Mouse (Mus musculus) liver, adult 2 months (tissue): ENCODE data around the gene Rho. TPM values are rescaled to one million over a fixed set of nuclear protein-coding genes. Genes with fewer than 3 reads are reported as not detected.

ENCODE experiments used
- DNase-seq: peaks from one replicate; pipeline ENCODE4 v3.0.0-alpha.2; 2011; ENCODE audit warnings: low read depth, low spot score; ENCODE audit errors: extremely low read depth
- H3K27ac ChIP-seq: fragments of 200-500 bp; replicated peaks from 2 replicates; pipeline ENCODE4 v1.5.1; 2012; ENCODE audit warnings: low read depth, mild to moderate bottlenecking, control low read depth, inconsistent platforms, low read length; ENCODE audit not compliant: insufficient read depth
- H3K27me3 ChIP-seq: fragments of 200-500 bp; 2 replicates; pipeline ENCODE4 v1.6.1; 2012; ENCODE audit warnings: mild to moderate bottlenecking, moderate library complexity, low read length, inconsistent platforms; ENCODE audit not compliant: control insufficient read depth, insufficient read depth
- H3K36me3 ChIP-seq: fragments of 200-500 bp; 2 replicates; pipeline ENCODE4 v1.6.1; 2012; ENCODE audit warnings: low read length, inconsistent platforms; ENCODE audit not compliant: control insufficient read depth, insufficient read depth
- H3K4me1 ChIP-seq: fragments of 200-500 bp; 2 replicates; pipeline ENCODE4 v1.6.1; 2011; ENCODE audit warnings: low read length; ENCODE audit not compliant: control insufficient read depth, insufficient read depth
- H3K4me3 ChIP-seq: fragments of 200-500 bp; 2 replicates; pipeline ENCODE4 v1.5.1; 2011; ENCODE audit warnings: low read depth, mild to moderate bottlenecking, control low read depth, low read length, moderate library complexity; ENCODE audit not compliant: insufficient read depth
- H3K79me2 ChIP-seq: fragments of 200-500 bp; 2 replicates; pipeline ENCODE4 v1.6.1; 2012; ENCODE audit warnings: inconsistent platforms, mild to moderate bottlenecking, low read length, moderate library complexity; ENCODE audit not compliant: control insufficient read depth, insufficient read depth
- H3K9ac ChIP-seq: fragments of 200-500 bp; 2 replicates; pipeline ENCODE4 v1.6.1; 2012; ENCODE audit warnings: low read depth, mild to moderate bottlenecking, control low read depth, inconsistent platforms, low read length
- CTCF ChIP-seq: fragments of 200-500 bp; IDR thresholded peaks from 2 replicates; pipeline ENCODE4 v1.5.1; 2011; ENCODE audit warnings: low read depth, low read length, control low read depth
- POLR2A ChIP-seq: fragments of 200-500 bp; IDR thresholded peaks from 2 replicates; pipeline ENCODE4 v1.6.1; 2011; ENCODE audit warnings: low read length, control low read depth; ENCODE audit not compliant: insufficient read depth; ENCODE audit errors: extremely low read depth
- WGBS: fragments of 180-500 bp; shearing (Covaris S2); methylation state at CpG from one replicate; pipeline ENCODE4 v1.1.7; 2018; 5-methylcytosine and 5-hydroxymethylcytosine counted together
- polyA plus RNA-seq: library from polyadenylated mRNA; depleted of rRNA; stranded (reverse); fragments of >200 nt; gene quantifications from 2 replicates; pipeline ENCODE4 v1.2.3, GENCODE M21; 2012
- total RNA-seq: library from RNA; depleted of rRNA; stranded (reverse); fragments of >200 nt; gene quantifications from 2 replicates; pipeline ENCODE4 v1.2.3, GENCODE M21; 2014

The Rho gene
- total and polyA plus RNA-seq, 2 experiments: 0.04 TPM; not detected in 1

DNA sequence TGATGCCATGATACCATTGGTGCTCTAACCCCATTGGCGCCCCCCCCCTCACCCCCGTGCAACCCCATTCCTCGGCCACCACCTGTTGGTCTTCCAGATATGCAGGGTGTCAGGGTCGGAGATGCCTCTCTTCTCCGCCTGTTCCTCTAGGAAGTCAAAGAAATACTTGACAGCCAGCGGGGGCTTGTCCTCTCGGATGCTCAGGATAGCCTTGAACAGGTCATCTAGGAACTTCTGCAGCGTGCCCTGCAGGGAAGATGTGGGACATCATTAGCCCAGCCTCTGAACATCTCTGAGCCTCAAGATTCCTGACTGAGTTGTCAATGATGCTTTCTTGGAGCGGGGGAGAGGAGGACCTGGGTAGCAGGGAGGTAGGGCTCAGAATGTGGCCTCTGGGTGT, 26.9 kb downstream of the Rho start:
- WGBS: 80% methylated on average over 9 of the region's 9 CpGs
- no peak overlapping the region for H3K27ac ChIP-seq

DNA sequence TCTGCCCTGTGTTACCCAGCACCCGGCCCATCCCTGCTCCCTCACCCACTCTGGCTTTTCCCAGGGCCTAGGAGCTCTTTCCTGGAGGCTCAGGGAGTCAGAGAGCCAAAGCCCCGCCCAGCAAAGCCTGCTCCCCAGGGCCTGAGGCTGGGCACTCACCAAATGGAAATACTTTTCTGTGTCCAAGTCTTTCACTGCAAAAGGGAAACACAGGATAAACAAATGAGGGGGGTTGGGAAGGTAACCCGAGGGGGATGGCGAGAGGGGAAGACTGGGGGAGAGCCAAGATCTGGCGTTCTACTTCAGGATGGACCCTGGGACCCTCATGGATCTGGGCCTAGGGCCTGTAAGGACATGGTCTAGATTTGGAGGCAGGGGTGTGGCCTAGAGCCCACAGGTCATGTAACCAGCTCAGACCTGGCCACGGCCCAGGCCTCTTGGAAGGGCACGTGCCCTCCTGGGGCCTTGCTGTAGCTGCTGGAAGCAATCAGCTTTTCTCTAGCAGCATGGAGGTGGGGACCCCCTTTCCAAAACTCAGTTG, 27.7 kb downstream of the Rho start:
- 62% methylated on average over 7 of the region's 7 CpGs for WGBS
- H3K4me1 ChIP-seq: no peaks in the 10 kb centered on the region
- no peaks in the 10 kb centered on the region for H3K79me2 ChIP-seq
- H3K27ac ChIP-seq: no peak overlapping the region
- no peaks in the 10 kb centered on the region for H3K36me3 ChIP-seq
- no peak overlapping the region for H3K9ac ChIP-seq
- no peaks in the 10 kb centered on the region for H3K27me3 ChIP-seq
- DNase-seq: no peak
- H3K4me3 ChIP-seq: no peak overlapping the region
- no peak for TF ChIP-seq CTCF
- TF ChIP-seq POLR2A: no peak

More for the DNA sequence above, 26.9 kb downstream of the Rho start:
- H3K27me3 ChIP-seq: no peaks in the 10 kb centered on the region
- no peaks in the 10 kb centered on the region for H3K36me3 ChIP-seq
- no peak for DNase-seq
- no peak overlapping the region for H3K9ac ChIP-seq
- TF ChIP-seq CTCF: no peak
- TF ChIP-seq POLR2A: no peak
- no peaks in the 10 kb centered on the region for H3K79me2 ChIP-seq
- no peaks in the 10 kb centered on the region for H3K4me1 ChIP-seq
- H3K4me3 ChIP-seq: no peak overlapping the region

DNA sequence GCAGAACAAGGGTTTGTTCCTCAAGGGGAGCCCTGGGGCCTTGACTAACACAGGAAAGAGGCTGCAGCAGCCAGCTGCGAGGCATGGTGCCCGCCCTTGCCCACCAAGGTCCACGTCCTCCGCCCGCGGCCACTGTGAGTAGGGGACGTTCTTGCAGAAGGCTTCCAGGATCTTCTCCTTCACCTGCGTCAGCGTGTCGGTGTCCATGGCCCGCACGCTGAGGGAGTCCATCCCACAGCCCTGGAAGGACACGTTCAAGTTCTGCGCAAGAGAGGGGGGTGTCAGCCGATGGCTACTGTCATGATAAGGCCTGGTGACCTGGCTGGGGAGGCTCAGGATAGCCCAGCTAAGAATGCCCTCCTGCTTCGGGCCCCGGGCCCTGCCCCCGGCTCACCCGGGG, 28.8 kb downstream of the Rho start:
- no peak overlapping the region for H3K9ac ChIP-seq
- no peaks in the 10 kb centered on the region for H3K36me3 ChIP-seq
- TF ChIP-seq POLR2A (no peak), CTCF (no peak)
- H3K4me1 ChIP-seq: no peaks in the 10 kb centered on the region
- no peak for DNase-seq
- WGBS: 95% methylated on average over 19 of the region's 19 CpGs
- H3K27me3 ChIP-seq: no peaks in the 10 kb centered on the region
- H3K4me3 ChIP-seq: no peak overlapping the region
- no peaks in the 10 kb centered on the region for H3K79me2 ChIP-seq
- no peak overlapping the region for H3K27ac ChIP-seq

DNA sequence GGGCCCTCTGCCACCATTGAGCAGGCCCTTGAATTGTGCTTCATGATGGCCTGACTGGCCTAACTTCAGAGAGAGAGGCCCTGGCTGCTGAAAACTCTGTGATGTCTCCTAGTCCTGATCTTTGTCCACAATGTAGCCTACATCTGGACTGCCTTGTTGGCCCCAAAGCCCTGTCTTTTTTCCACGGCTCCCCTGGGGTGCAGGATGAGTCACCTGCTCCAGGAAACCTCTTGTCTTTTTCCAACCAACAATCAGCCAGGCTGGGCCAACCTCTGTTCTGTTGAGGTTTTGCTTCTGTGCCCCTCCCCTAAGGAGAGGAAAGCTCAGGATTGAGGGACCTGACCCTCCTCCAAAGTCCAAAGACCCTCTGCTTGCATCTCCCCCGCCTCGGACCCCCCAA, 30.2 kb downstream of the Rho start:
- no peak overlapping the region for H3K4me3 ChIP-seq
- no peak overlapping the region for H3K9ac ChIP-seq
- WGBS: 85% methylated on average over 3 of the region's 3 CpGs
- no peaks in the 10 kb centered on the region for H3K4me1 ChIP-seq
- H3K79me2 ChIP-seq: no peaks in the 10 kb centered on the region
- H3K36me3 ChIP-seq: no peaks in the 10 kb centered on the region
- no peak overlapping the region for H3K27ac ChIP-seq
- TF ChIP-seq CTCF: no peak
- no peak for TF ChIP-seq POLR2A
- no peaks in the 10 kb centered on the region for H3K27me3 ChIP-seq
- DNase-seq: no peak

DNA sequence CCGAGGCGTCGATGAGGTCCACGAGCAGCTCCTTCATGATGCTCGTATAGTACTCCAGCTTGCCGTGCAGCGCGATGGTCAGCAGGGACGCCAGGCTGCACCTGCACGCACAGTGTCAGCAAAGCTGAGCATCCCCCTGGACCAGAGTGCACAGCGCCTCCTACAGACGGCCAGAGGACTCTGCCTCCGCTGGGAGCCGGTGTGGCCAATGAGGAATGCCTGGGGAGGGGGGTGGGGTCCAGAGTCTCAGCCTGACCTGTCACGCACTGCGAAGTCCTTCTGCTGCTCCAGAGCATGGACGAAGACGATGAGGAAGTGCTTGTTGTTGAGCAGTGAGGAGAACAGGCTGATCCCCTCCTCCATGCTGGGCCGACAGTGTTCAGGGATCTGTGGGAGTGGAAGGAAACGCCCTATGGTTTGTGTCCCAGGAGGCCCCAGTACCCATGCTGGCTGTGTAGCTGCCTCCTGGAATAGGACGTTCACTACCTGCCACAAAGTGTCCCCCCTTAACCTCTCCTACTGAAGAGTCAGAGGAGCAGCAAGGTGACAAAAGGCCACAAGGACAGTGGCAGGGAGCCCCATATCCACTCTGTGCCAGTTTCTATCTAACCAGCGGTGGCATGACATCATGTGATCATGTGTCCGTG, 31.0 kb downstream of the Rho start:
- Histone ChIP-seq H3K4me3 (no peak overlapping the region), H3K27ac (no peak overlapping the region), H3K9ac (no peak overlapping the region), H3K4me1 (no peaks in the 10 kb centered on the region), H3K27me3 (no peaks in the 10 kb centered on the region), H3K36me3 (no peaks in the 10 kb centered on the region), H3K79me2 (no peaks in the 10 kb centered on the region)
- 53% methylated on average over 23 of the region's 23 CpGs for WGBS
- no peak for DNase-seq
- TF ChIP-seq CTCF: peak; percentile 65
- TF ChIP-seq POLR2A: no peak

DNA sequence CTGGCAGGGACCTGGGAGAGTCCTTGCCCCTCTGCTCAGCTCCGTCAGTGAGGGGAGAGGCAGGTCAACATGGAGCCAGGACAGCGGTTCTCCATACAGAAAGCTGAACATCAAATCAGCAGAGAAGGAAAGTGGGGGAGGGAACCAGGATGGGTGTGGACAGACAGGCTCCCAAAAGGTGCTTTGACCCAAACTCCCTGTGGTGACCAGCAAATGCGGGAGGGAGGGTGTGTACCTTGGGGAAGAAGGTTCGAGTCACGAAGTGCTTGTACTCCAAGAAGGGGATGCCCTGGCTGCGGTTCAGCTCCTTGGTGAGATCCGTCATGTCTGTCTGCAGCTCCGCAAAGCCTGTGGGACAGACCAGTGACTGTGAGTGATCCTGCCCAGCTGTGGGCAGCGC, 32.1 kb downstream of the Rho start:
- Histone ChIP-seq H3K79me2 (no peaks in the 10 kb centered on the region), H3K4me1 (no peaks in the 10 kb centered on the region), H3K27ac (no peak overlapping the region), H3K4me3 (no peak overlapping the region), H3K9ac (no peak overlapping the region), H3K36me3 (no peaks in the 10 kb centered on the region), H3K27me3 (no peaks in the 10 kb centered on the region)
- TF ChIP-seq POLR2A: no peak
- no peak for TF ChIP-seq CTCF
- no peak for DNase-seq
- 79% methylated on average over 9 of the region's 9 CpGs for WGBS
